Mouse (Mus musculus) olfactory bulb, adult 2 months (tissue): ENCODE data around the gene Itpr2.

Experiments
- CTCF ChIP-seq: fragments of 200-500 bp; IDR thresholded peaks from 2 replicates; pipeline ENCODE4 v1.5.1; 2012; ENCODE audit warnings: low read depth, mild to moderate bottlenecking, low read length, moderate library complexity; ENCODE audit not compliant: insufficient read depth
- POLR2A ChIP-seq: fragments of 200-500 bp; IDR thresholded peaks from 2 replicates; pipeline ENCODE4 v1.6.1; 2012; ENCODE audit warnings: mild to moderate bottlenecking, low read depth, low read length, moderate library complexity; ENCODE audit not compliant: insufficient read depth

DNA sequence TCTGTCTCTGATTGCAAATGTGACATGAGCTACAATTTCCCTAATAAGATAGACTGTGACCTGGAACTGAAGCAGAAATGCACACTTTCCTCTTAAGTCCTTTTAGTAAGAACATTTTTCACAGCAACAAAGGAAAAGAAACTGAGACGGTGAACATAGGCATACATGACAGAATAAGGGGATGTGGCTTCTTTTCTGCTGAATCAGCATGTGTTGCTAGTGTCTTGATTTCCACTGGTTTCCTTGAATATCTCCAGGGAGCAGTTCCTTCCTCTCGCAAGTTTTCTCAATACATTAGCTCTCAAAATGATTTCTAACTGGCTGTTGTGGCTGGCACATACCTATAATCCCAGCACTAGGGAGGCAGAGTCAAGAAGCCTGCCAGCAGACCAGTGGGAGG is 23.5 kb upstream of the Itpr2 start:
- TF ChIP-seq CTCF, result no peak
- no peak for TF ChIP-seq POLR2A
